Mouse (Mus musculus): ENCODE data around the gene Micall1. TPM values are rescaled to one million over a fixed set of nuclear protein-coding genes. Genes with fewer than 3 reads are reported as not detected.

The Micall1 gene
- polyA plus RNA-seq, 1 experiment from 2014 or later = 12.2 TPM

- Histone ChIP-seq H3K9me3 (replicated peaks) (no peaks in the 10 kb centered on the region), H3K9ac (replicated peaks) (no peak overlapping the region), H3K4me2 (no peak overlapping the region), H3K4me3 (replicated peaks) (no peak overlapping the region), H3K27me3 (replicated peaks) (no peaks in the 10 kb centered on the region), H3K27ac (replicated peaks) (0 out of 2 replicates have a peak overlapping the region, but pooled peaks have one; percentile 10), H3K36me3 (peaks cover 21% of the 10 kb centered on the region), H3K4me1 (peaks cover 12% of the 10 kb centered on the region)
- 47% methylated on average over 7 of the region's 7 CpGs for WGBS
- no peak for ATAC-seq (ENCODE audit: low FRiP score)
Measured at GRCm38 (mm10) chr15:79098868-79099267, 9.8 kb upstream of the Micall1 start.

DNA sequence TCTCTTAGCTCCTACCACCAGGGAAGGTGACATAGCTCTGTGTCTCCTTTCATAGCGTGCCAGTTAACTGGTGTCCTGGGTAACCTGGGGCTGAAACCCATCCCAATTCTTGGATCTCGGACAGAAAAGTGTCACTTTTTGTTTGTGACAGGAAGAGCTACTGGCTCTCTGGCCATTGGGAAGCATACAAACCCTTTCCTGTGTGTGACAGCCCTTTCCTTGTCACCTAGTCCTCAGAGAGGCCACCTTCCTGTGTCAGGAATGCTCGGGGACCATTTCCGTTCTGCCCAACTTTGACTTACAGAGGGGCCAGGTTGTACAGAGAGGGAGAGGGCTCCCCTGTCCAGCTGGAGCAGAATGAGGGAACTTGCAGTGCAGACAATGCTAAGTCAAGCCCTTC, 9.2 kb upstream of the Micall1 start:
- Histone ChIP-seq H3K4me1 (peaks cover 12% of the 10 kb centered on the region), H3K9me3 (replicated peaks) (no peaks in the 10 kb centered on the region), H3K9ac (replicated peaks) (no peak overlapping the region), H3K4me3 (replicated peaks) (no peak overlapping the region), H3K4me2 (no peak overlapping the region), H3K27me3 (replicated peaks) (no peaks in the 10 kb centered on the region), H3K36me3 (peaks cover 15% of the 10 kb centered on the region; the same call in 1 of the 2 replicates), H3K27ac (replicated peaks) (0 out of 2 replicates have a peak overlapping the region, but pooled peaks have one; percentile 10)
- no peak for ATAC-seq (ENCODE audit: low FRiP score)
- 74% methylated on average over 4 of the region's 4 CpGs for WGBS

DNA sequence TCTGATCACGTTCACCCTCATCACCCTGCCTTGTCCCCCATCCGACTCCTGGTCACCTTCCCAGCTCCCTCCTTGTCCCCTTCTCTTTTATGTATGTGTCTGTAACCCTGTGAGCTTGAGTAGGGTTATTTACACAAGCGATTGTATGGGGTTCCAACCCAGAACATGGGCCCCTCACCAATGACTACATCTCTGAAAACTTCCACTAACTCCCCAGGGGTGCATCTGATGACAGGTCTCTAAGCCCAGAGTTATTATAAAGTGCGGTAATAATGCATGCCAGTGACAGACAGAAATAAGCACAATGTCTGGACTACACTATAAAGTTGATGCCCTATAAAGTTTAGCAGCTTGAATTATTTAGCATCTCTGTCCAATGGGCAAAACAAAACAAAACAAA, 8.3 kb upstream of the Micall1 start:
- H3K4me1 ChIP-seq = peaks cover 12% of the 10 kb centered on the region
- ATAC-seq (ENCODE audit: low FRiP score) = no peak
- H3K36me3 ChIP-seq = peaks cover 8% of the 10 kb centered on the region; the same call in 1 of the 2 replicates
- no peak overlapping the region for H3K27ac ChIP-seq (replicated peaks)
- no peaks in the 10 kb centered on the region for H3K9me3 ChIP-seq (replicated peaks)
- no peak overlapping the region for H3K4me2 ChIP-seq
- no peaks in the 10 kb centered on the region for H3K27me3 ChIP-seq (replicated peaks)
- WGBS = 80% methylated on average over 4 of the region's 4 CpGs
- H3K9ac ChIP-seq (replicated peaks) = no peak overlapping the region
- H3K4me3 ChIP-seq (replicated peaks) = no peak overlapping the region

GRCm38 (mm10) chr15:79101531-79101930, 7.2 kb upstream of the Micall1 start:
- no peak overlapping the region for H3K4me2 ChIP-seq
- H3K27ac ChIP-seq (replicated peaks) = no peak overlapping the region
- H3K36me3 ChIP-seq = no peaks in the 10 kb centered on the region
- peaks cover 12% of the 10 kb centered on the region for H3K4me1 ChIP-seq
- ATAC-seq (ENCODE audit: low FRiP score) = no peak
- H3K9ac ChIP-seq (replicated peaks) = no peak overlapping the region
- H3K9me3 ChIP-seq (replicated peaks) = no peaks in the 10 kb centered on the region
- no peak overlapping the region for H3K4me3 ChIP-seq (replicated peaks)
- H3K27me3 ChIP-seq (replicated peaks) = no peaks in the 10 kb centered on the region

- ATAC-seq (ENCODE audit: low FRiP score) = no peak
- Histone ChIP-seq H3K36me3 (no peaks in the 10 kb centered on the region), H3K9ac (replicated peaks) (no peak overlapping the region), H3K4me2 (no peak overlapping the region), H3K27ac (replicated peaks) (no peak overlapping the region), H3K27me3 (replicated peaks) (no peaks in the 10 kb centered on the region), H3K4me1 (peaks cover 5% of the 10 kb centered on the region), H3K9me3 (replicated peaks) (no peaks in the 10 kb centered on the region), H3K4me3 (replicated peaks) (no peak overlapping the region)
- 72% methylated on average over 10 of the region's 10 CpGs for WGBS
Measured at GRCm38 (mm10) chr15:79103264-79103663, 5.4 kb upstream of the Micall1 start.

GRCm38 (mm10) chr15:79105804-79106203, 2.9 kb upstream of the Micall1 start:
- no peaks in the 10 kb centered on the region for H3K27me3 ChIP-seq (replicated peaks)
- H3K9ac ChIP-seq (replicated peaks) = no peak overlapping the region
- 69% methylated on average over 2 of the region's 2 CpGs for WGBS

GRCm38 (mm10) chr15:79107966-79108365, 732 bp upstream of the Micall1 start:
- no peak for ATAC-seq (ENCODE audit: low FRiP score)
- Histone ChIP-seq H3K9ac (replicated peaks) (no peak overlapping the region), H3K4me2 (peak overlapping the region; percentile 93), H3K4me1 (peaks cover 31% of the 10 kb centered on the region), H3K27ac (replicated peaks) (peak overlapping the region; percentile 84), H3K4me3 (replicated peaks) (peak overlapping the region; percentile 94), H3K9me3 (replicated peaks) (no peaks in the 10 kb centered on the region), H3K36me3 (0 out of 2 replicates have a peak, but pooled peaks cover 2% of the 10 kb centered on the region), H3K27me3 (replicated peaks) (no peaks in the 10 kb centered on the region)
- 22% methylated on average over 7 of the region's 7 CpGs for WGBS

More at GRCm38 (mm10) chr15:79105804-79106203, 2.9 kb upstream of the Micall1 start:
- ATAC-seq (ENCODE audit: low FRiP score) = no peak
- no peak overlapping the region for H3K27ac ChIP-seq (replicated peaks)
- no peak overlapping the region for H3K4me2 ChIP-seq
- H3K9me3 ChIP-seq (replicated peaks) = no peaks in the 10 kb centered on the region
- no peak overlapping the region for H3K4me3 ChIP-seq (replicated peaks)
- H3K4me1 ChIP-seq = peaks cover 19% of the 10 kb centered on the region
- no peaks in the 10 kb centered on the region for H3K36me3 ChIP-seq

DNA sequence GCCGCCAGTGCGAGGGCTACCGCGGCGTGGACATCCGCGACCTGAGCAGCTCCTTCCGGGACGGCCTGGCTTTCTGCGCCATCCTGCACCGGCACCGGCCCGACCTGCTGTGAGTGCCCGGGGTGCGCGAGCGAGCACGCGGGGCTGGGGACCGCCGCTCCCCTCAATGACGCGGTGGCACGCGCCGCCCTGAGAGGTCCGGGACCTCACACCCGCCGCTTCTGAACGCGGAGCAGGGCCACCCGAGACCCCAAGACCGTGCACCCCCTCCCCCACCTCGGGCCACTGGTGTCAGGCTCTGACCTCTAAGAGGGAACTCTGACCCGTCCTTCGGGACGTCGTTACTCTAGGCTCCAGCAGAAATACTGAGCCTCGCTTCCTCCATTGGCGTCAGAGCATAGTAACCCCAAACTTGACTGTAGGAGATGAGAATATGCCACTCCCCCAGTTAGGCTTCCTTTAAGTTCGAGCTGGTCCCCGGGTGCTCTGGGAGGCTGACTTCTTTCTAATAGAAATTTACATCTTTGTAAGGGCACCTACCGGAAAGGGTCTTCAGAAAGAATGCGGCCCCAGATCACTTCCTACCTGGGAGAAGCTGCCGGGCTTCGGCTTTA, 730 bp downstream of the Micall1 start:
- Histone ChIP-seq H3K9ac (replicated peaks) (peak overlapping the region; percentile 93), H3K27ac (replicated peaks) (peak overlapping the region; percentile 84), H3K4me3 (replicated peaks) (peak overlapping the region; percentile 94), H3K36me3 (peaks cover 3% of the 10 kb centered on the region; the same call in 1 of the 2 replicates), H3K27me3 (replicated peaks) (no peaks in the 10 kb centered on the region), H3K4me1 (peaks cover 31% of the 10 kb centered on the region), H3K9me3 (replicated peaks) (no peaks in the 10 kb centered on the region), H3K4me2 (peak overlapping the region; percentile 93)
- ATAC-seq (ENCODE audit: low FRiP score) = peak; percentile 63
- WGBS = under 1% methylated on average over 46 of the region's 46 CpGs

DNA sequence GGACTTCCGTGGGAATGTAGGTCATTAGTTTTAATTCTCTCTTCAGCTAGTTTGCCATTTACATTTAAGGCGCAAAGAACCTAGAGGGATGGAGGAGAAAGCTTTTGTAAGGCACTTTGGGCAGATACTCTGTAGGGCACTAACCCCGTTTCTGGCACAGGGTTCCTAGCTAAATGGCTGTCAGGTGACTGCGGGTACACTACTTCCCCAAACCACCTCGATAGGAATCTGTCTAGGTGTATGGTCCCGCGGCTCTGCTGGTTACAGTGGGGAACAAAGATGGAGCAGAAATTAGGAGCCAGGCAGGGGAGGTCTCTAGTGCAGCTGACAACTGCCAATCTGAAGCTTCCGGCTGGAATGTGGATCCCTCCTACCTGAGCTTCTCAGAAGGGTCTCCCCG, 1.3 kb downstream of the Micall1 start:
- ATAC-seq (ENCODE audit: low FRiP score) = no peak
- WGBS = 12% methylated on average over 9 of the region's 9 CpGs
- no peaks in the 10 kb centered on the region for H3K27me3 ChIP-seq (replicated peaks)

DNA sequence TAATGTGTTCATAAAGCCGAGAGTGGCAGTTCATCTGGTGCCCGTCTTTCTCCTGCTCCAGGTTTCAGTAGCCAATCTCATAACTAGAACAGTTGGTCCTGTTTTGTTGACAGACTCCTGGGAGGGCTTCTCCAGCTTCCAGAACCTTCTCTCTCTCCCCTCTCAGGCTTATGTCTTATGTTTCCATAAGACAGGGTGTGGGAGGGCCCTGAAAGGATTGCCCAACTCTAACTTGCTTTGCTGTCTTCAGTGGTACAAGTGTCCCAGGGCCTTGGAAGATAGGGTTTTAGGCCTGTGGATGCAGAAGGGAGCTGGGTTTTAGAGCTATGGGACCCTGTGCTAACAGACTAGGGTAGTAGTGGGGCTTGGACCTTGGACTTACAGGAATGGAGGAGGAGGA, 1.8 kb downstream of the Micall1 start:
- H3K9ac ChIP-seq (replicated peaks) = peak overlapping the region; percentile 93
- WGBS = 57% methylated on average over 2 of the region's 2 CpGs
- H3K36me3 ChIP-seq = peaks cover 13% of the 10 kb centered on the region
- H3K27ac ChIP-seq (replicated peaks) = 0 out of 2 replicates have a peak overlapping the region, but pooled peaks have one; percentile 84
- H3K4me2 ChIP-seq = peak overlapping the region; percentile 93
- ATAC-seq (ENCODE audit: low FRiP score) = no peak
- H3K27me3 ChIP-seq (replicated peaks) = no peaks in the 10 kb centered on the region
- H3K4me1 ChIP-seq = peaks cover 31% of the 10 kb centered on the region
- peak overlapping the region; percentile 94 for H3K4me3 ChIP-seq (replicated peaks)
- H3K9me3 ChIP-seq (replicated peaks) = no peaks in the 10 kb centered on the region

More for the DNA sequence above, 1.3 kb downstream of the Micall1 start:
- Histone ChIP-seq H3K4me1 (peaks cover 31% of the 10 kb centered on the region), H3K4me2 (peak overlapping the region; percentile 93), H3K27ac (replicated peaks) (peak overlapping the region; percentile 84; the same call in 1 of the 2 replicates), H3K9me3 (replicated peaks) (no peaks in the 10 kb centered on the region), H3K4me3 (replicated peaks) (peak overlapping the region; percentile 94), H3K9ac (replicated peaks) (peak overlapping the region; percentile 93), H3K36me3 (peaks cover 8% of the 10 kb centered on the region)

DNA sequence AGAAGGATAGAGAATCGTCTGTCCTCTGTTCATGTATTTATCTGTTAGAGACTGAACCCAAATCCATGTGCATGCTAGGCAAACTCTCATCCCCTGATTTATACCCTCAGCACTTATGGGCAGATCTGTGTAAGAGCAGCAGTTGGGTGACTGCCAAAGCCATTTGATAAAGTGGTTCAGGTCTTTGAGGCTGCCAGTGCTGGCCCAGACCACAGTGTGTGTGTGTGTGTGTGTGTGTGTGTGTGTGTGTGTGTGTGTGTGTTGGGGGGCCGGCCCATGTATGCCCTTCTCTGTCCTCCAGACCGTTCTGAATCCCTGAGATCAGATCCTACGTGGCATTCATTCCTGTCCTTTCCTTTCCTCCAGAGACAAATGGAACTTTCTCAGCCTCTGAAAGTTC, 3.1 kb downstream of the Micall1 start:
- Histone ChIP-seq H3K9ac (replicated peaks) (no peak overlapping the region), H3K36me3 (peaks cover 21% of the 10 kb centered on the region), H3K4me3 (replicated peaks) (0 out of 2 replicates have a peak overlapping the region, but pooled peaks have one; percentile 94), H3K27me3 (replicated peaks) (no peaks in the 10 kb centered on the region), H3K4me2 (peak overlapping the region; percentile 93; the same call in 1 of the 2 replicates), H3K27ac (replicated peaks) (no peak overlapping the region), H3K9me3 (replicated peaks) (no peaks in the 10 kb centered on the region), H3K4me1 (peaks cover 31% of the 10 kb centered on the region)
- no peak for ATAC-seq (ENCODE audit: low FRiP score)
- WGBS = 50% methylated on average over 4 of the region's 4 CpGs

DNA sequence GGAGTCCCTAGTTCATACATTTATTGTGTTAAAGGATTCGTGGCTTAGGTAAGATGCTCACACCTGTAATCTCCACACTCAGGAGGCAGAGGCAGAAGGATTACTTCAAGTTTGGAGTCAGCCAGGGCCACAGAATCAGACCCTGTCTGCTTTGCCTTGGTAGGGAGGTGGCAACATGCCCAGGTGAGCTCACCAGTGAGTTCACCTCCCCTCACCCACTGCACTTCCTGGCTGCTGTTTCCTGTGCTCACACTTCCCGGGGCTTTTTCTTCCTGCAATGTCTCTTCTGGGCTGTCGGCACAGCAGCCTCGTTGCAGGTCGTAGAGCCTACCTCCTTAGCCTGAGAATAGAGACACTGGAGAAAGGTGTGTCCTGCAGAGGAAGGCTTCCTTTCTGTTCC, 6.6 kb downstream of the Micall1 start:
- Histone ChIP-seq H3K4me3 (replicated peaks) (no peak overlapping the region), H3K9me3 (replicated peaks) (no peaks in the 10 kb centered on the region), H3K36me3 (peaks cover 44% of the 10 kb centered on the region), H3K27ac (replicated peaks) (no peak overlapping the region), H3K27me3 (replicated peaks) (no peaks in the 10 kb centered on the region), H3K4me2 (no peak overlapping the region), H3K4me1 (peaks cover 17% of the 10 kb centered on the region), H3K9ac (replicated peaks) (no peak overlapping the region)
- ATAC-seq (ENCODE audit: low FRiP score) = no peak
- 50% methylated on average over 5 of the region's 5 CpGs for WGBS

Data from neural tube, embryonic 15.5 days (tissue).